In the genomic region with DNA sequence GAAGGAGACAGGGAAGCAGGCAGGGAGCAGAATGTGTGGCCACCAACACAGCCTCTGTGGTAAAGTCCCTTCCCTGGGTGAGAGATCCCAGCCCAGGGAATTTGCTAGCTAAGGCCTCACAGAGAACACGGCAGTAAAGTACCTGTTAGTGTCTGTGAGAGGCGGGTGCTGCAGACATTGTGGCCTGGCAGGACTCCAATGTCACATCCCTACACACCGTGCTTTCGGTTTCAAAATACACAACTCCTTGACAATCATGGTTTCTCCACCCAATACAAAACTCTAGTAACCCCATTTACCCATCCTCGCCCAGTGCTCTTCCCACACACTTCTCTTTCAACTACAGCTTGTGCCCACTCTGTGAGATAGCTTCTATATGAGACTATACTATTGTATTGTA, we compare ENCODE assay signal across 12 mouse cellular contexts. TPM values are rescaled to one million over a fixed set of nuclear protein-coding genes. Genes with fewer than 3 reads are reported as not detected.
"Had no signal": no experiment of that assay in that cellular context is flagged by ENCODE, and none has a peak within 500 bp of the region (broad histone marks: within the 10 kb centered on the region; RNA-seq: fewer than 3 reads in every experiment).

No protein-coding gene starts in this region.

- H3K4me1 ChIP-seq: liver, embryonic 15.5 days; midbrain, embryonic 12.5 days had no signal

- H3K9ac ChIP-seq: liver, embryonic 15.5 days; midbrain, embryonic 12.5 days had no signal

- DNase-seq: kidney, adult 18-20 months; kidney, postnatal 10 days; left cerebral cortex, postnatal 4 days; lung, adult 2 months; lung, postnatal 10 days; right cerebral cortex, adult 18-20 months; thymus, postnatal 36 days had no signal

- H3K4me3 ChIP-seq: liver, embryonic 15.5 days; megakaryocyte, embryonic 14.5 days; midbrain, embryonic 12.5 days had no signal

- H3K36me3 ChIP-seq: liver, embryonic 15.5 days; midbrain, embryonic 12.5 days had no signal

- H3K27ac ChIP-seq: liver, embryonic 15.5 days; macrophage; midbrain, embryonic 12.5 days; stomach, postnatal 0 days had no signal

- H3K9me3 ChIP-seq: liver, embryonic 15.5 days; midbrain, embryonic 12.5 days had no signal

RNA-seq across cellular contexts. Expression of a gene that starts 32.7 kb away (rescaled TPM):
- polyA plus RNA-seq: macrophage had no signal
